Mouse (Mus musculus): ENCODE measurements at regions not wholly inside any gene's neighbourhood (a gene's known extent, or its start where the extent isn't known, plus 50 kb on each side); places are given as distances from the start of the nearest gene placed in this dataset.

DNA sequence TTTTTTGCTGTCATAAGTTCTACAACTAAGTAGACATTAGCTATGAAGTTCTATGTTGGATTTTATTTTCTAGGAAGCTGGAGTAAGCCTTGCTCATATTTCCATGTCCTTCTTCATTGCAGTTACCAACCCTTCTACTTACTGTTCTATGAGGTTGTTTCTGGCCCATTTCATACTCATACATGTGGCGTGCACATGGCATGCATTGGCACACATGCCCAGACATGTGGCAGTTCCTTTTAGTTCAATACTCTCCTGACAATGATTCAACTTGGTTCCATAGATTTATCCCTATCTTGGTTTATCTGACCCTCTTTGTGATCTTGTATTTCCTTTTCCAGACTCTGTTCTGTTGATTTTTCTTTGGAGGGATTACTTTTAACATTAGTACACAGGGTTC is 203.2 kb downstream of the 1700064H15Rik start:
- TF ChIP-seq MAFK (IDR thresholded peaks at IDR 0.05; ENCODE audit: insufficient read depth, low read depth, low read length) (no peak), ZC3H11A (IDR thresholded peaks at IDR 0.05; ENCODE audit: borderline replicate concordance, low read depth, low read length) (no peak), HCFC1 (IDR thresholded peaks at IDR 0.05; ENCODE audit: borderline replicate concordance, insufficient read depth, low read length) (no peak)

Measured in ES-E14 (cell line).